Comparison of ENCODE assay signal across 20 mouse cellular contexts in the genomic region with DNA sequence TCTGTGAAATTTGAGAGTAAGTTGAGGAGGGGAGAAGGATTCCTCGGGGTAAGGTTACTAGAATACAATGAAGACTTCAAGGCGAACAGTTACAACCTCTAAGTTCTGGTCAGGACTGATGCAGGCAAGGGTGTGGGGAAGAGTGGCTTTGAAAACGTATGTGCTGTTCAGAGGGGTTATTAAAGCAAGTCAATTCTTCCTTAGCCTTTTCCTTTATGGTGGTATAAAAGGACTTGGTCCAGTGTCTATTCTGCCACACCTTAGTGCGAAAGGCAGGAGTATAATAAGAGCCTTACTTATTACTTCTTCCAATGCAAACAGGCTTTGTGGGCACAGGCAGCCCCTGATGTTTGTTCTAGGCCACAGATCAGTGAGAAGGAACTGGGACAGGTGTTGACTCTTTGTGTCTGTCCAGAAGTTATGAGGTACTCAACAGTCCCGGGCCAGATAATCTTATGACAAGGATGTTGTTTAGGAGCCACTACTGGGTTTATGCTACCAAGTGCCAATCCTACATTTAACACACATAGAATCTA. TPM values are rescaled to one million over a fixed set of nuclear protein-coding genes. Genes with fewer than 3 reads are reported as not detected.
"Had no signal": no experiment of that assay in that cellular context is flagged by ENCODE, and none has a peak within 500 bp of the region (broad histone marks: within the 10 kb centered on the region; RNA-seq: fewer than 3 reads in every experiment).

No protein-coding gene starts in this region.

- H3K4me2 ChIP-seq: lung, embryonic 14.5 days; midbrain, embryonic 13.5 days; midbrain, embryonic 15.5 days; neural tube, embryonic 13.5 days; neural tube, embryonic 15.5 days; stomach, embryonic 15.5 days had no signal

- H3K9ac ChIP-seq: liver, embryonic 14.5 days; lung, embryonic 14.5 days; midbrain, embryonic 13.5 days; midbrain, embryonic 15.5 days; neural tube, embryonic 13.5 days; neural tube, embryonic 15.5 days; stomach, embryonic 15.5 days had no signal

- DNase-seq: lung, adult 18-20 months; lung, embryonic 14.5 days; lung, postnatal 10 days; lung, postnatal 4 days; right cerebral cortex, adult 18-20 months; right cerebral cortex, postnatal 25 days; right cerebral cortex, postnatal 4 days; thymus, adult 18-20 months; thymus, postnatal 14 days; thymus, postnatal 36 days had no signal

- H3K4me1 ChIP-seq: midbrain, embryonic 10.5 days; midbrain, embryonic 13.5 days; midbrain, embryonic 15.5 days; neural tube, embryonic 13.5 days; neural tube, embryonic 15.5 days; stomach, embryonic 15.5 days had no signal

- H3K27ac ChIP-seq: liver, embryonic 14.5 days; midbrain, embryonic 10.5 days; midbrain, embryonic 13.5 days; midbrain, embryonic 15.5 days; neural tube, embryonic 13.5 days; neural tube, embryonic 15.5 days; stomach, embryonic 15.5 days had no signal

- ATAC-seq: midbrain, embryonic 13.5 days; midbrain, embryonic 15.5 days had no signal

- H3K4me3 ChIP-seq: midbrain, embryonic 10.5 days; midbrain, embryonic 13.5 days; midbrain, embryonic 15.5 days; myocyte; neural tube, embryonic 13.5 days; neural tube, embryonic 15.5 days; stomach, embryonic 15.5 days had no signal

- H3K9me3 ChIP-seq: midbrain, embryonic 10.5 days; midbrain, embryonic 13.5 days; midbrain, embryonic 15.5 days; neural tube, embryonic 13.5 days; neural tube, embryonic 15.5 days; stomach, embryonic 15.5 days had no signal

- H3K36me3 ChIP-seq: midbrain, embryonic 10.5 days; midbrain, embryonic 13.5 days; midbrain, embryonic 15.5 days; neural tube, embryonic 13.5 days; neural tube, embryonic 15.5 days; stomach, embryonic 15.5 days had no signal

RNA-seq across cellular contexts. Expression of a gene that starts 2.3 kb away (rescaled TPM):
- total RNA-seq: megakaryocyte-erythroid progenitor cell, adult 5-6 weeks had no signal
- polyA plus RNA-seq: lung, embryonic 14.5 days had no signal

RNA-seq across cellular contexts. Expression of a gene that starts 56.3 kb away (rescaled TPM):
- total RNA-seq: megakaryocyte, adult 5-6 weeks had no signal
